Mouse (Mus musculus): ENCODE results near the gene Col6a5.

Gene Col6a5

DNA sequence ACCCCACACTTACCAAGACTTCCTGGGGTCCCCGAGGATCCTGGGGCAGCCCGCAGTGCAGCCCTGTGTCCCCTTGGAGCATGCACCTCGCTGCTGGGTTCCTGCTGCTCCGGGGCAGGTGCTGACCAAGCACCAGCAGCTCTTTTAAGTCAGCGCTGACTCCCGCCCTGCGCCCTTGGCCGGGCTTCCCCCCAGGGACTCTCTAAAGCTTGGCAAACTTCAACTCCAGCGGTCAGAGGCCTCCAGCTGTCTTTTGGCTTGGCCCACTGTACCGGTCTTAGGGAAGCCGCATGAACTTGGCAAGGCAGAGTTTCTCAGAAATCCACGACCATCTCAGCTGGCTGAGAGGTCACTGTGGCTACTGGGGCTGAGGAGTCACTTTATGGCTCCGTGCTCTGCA lies at the start of gene Col6a5:
Gene Col6a5 (minus strand): TSS at position 111 of the 400 bp plus-strand sequence.
- no peak for DNase-seq (ENCODE audit: low spot score in 2 of 2)

DNA sequence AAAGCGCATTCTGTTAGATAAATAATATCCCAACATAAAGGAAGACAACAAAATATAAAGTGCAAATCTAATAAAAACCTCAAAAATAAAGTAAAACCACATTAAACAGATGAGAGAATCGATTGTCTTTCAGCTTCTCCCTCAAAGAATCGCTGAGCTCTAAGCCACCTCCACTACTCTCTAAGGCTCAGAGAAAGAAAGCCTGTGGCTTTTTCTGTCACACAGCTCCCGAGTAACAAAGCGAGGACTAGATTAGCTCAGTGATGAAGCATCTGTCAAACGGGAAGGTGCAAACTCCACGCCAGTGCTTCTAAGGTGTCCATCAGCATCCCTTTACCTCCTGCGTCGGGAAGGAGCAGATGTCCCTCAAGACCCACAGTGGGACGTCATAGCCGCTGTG lies 37.5 kb upstream of the Col6a5 start:
- no peak for DNase-seq (ENCODE audit: low spot score in 2 of 2)

DNA sequence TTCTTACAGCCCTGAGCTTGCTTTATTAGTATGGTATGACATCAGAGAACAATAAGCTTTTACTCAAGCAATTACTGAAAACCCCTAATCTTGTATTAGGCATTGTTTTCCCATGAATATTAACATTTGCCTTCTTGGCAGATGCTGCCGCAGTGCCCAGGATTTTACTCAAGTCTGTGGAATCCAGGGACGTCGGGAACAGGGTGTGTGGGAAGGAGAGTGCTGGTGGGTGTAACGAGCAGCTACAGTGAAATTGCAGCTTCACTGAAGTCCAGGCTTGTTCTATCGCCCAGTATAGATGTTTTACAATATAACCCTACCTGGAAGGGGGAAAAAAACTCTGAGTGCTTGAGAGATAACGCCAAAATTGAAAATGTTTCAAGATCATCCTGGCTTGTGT lies 32.0 kb upstream of the Col6a5 start:
- DNase-seq (ENCODE audit: low spot score in 2 of 2): peak in 1 of 2 experiments; percentile 20

DNA sequence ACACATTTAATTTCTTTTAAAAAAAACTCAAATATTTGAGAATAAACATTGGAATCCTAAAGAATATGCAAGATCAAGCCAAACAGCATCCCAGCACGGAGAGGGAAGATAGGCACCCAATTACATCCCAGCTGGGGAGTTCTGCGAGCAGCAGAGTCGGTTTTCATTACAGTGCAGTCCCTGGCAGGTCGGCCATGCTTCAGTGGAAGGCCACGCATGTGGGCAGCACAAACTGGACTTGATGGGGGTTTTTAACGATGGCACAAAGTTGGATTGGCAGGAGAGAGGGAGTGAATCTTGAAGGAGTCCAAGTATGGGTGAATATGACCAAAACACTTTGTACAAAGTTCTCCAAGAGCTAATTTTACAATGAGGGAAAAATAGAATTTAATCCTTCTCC lies 29.7 kb upstream of the Col6a5 start:
- no peak for DNase-seq (ENCODE audit: low spot score in 2 of 2)

DNA sequence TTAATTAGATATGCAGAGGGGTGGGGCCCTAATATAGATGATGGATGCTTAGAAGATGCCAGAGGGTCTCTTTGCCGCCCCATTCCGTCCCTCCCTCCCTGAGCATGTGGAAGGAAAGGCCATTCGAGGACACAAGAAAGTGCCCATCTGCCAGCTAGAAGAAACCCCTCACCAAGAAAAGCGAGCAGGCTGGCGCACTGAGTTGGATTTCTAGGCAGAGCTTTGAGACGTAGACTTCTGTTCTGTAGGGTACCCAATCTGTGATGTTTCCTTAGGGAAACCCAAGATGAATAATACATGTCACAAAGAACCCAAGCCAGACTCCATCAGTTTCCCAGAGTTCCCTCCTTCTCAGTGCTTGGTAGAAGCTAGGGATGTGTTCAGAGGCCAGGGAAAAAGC lies 29.0 kb upstream of the Col6a5 start:
- DNase-seq (ENCODE audit: low spot score in 2 of 2): no peak

DNA sequence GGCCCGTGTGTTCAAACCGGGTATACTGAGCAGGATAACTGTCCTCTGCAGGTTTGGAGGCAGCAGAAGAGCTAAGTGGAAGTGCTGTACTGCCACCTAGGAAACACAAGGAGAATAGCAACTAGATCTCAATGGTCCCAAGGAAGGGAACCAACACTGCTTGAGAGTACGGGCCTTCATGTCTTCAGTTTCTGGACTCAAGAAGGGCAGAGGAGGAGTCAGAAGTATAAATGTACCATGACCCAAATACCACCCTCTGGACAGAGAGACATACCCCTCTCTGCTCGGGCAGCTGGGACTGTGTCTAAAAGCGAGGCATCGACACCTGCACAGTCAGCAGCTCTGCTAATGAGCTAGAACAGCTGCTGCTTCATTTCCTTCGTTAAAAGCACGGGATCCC lies 27.7 kb upstream of the Col6a5 start:
- DNase-seq (ENCODE audit: low spot score in 2 of 2): no peak

DNA sequence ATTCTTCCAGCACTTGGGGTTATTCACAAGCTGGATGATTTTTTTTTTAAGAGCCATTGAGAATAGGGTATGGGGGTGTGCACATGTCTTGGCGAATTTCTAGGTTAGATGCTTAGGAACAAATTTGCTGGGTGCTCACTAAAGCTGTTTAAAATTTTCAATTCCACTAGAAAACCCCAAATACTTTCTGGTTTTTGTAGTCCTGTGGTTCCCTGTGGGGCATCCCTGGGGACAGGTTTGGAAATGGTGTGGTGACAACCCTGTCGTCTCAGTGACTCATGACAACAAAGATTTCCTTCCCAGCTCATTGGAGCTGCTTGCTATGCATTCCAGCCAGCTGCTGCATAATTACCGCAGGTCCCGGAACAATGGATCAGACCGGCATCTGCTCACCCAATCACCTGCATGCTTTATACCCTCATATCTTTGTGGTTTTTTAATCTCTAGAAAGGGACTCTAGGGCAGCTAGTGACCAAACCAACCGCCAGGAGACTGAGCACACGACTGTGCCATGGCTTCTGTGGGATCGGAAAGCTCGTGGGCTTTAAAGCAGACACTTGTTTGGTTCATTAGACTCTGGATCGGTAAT lies 24.6 kb upstream of the Col6a5 start:
- DNase-seq (ENCODE audit: low spot score in 2 of 2): no peak

DNA sequence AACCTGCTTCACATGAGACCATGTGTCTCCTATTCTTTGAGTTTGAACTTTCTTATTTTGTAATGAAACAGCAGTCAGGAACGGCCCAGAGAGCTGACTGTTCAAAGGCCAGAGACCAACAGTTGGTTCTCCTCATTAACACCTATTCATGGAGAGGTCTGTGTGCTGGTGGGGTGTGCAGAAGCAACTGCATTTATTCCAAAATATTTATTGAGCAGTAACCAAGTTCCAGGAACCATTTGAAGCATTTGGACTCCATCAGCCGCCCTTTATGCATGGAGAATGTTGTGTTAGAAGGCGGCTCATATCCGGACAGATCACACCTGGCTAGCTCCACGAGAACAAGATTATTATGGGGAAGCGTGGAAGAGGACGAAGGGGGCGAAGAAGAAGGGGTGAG lies 18.0 kb upstream of the Col6a5 start:
- DNase-seq (ENCODE audit: low spot score in 2 of 2): no peak

DNA sequence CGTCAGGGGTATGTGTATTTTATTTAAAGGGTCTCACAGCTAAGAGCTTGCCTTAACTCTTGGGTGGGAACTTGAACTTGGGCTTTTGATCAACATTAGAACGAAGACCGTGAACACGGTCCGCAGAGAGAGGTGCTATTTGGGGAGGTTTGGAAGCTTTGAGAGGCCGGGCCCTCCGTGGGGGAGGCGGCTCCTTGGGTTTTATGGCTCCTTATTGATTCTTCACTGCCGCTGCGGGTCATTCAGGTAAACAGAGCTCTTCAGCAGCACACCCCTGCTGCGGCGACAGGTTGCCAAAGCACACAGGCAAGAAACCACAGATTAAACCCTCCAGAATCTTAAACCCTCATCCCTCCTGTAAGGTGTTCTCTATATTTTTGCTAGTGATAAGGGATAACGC lies 16.4 kb upstream of the Col6a5 start:
- DNase-seq (ENCODE audit: low spot score in 2 of 2): no peak

DNA sequence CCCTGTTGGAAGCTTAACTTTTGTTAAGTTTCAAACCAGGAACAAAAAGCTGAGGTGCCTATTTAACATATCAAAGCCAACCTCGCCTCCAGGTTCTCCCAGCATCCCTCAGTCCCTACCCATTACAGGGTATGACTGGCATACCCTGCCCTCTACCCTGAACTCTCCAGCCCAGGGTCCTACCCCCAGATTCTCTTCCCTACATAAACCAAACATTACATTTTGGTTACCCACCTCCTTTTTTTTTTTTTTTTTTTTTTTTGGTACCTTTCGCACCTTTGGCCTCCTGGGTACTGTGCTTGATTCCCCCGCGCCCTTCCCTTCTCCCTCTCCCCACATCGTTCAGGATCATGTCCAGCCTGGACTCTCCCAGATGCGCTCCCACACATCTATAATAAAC lies 15.9 kb upstream of the Col6a5 start:
- DNase-seq (ENCODE audit: low spot score in 2 of 2): no peak

DNA sequence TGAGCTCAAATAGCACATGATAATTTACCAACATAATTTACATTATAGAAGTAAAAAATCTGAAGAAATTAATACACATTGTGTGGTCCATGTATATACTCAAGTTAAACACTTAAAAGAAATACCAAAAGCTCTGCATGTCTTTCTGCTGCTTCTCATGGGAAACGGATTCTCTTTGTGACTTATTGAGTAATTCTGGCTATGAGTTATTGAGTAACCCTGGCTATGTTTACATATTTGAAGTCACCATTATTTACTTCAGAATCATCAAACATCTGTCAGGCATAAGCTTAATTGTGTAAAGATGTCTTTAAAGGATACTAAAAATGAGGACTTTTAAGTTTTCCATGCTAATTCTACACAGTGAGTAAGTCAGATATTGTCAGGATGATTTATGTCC lies 13.3 kb upstream of the Col6a5 start:
- no peak for DNase-seq (ENCODE audit: low spot score in 2 of 2)

DNA sequence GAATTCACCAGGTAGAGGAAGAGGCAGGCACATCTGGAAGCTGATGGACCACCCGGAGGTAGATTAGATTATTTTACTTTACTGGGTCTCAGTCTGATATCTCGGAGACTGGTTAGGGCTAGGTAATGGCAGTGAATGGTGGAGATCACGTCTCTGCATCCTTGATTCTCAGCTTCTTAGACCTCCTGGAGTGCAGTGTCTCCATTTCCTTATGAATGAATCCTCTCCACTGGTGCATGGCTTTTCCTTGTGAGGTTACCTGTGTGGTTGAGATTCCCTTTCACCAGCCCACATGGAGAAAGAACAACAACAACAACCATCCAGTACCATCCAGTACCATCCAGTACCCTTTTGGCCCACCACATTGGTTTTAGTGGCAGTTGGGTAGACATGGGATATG lies 11.6 kb upstream of the Col6a5 start:
- no peak for DNase-seq (ENCODE audit: low spot score in 2 of 2)

DNA sequence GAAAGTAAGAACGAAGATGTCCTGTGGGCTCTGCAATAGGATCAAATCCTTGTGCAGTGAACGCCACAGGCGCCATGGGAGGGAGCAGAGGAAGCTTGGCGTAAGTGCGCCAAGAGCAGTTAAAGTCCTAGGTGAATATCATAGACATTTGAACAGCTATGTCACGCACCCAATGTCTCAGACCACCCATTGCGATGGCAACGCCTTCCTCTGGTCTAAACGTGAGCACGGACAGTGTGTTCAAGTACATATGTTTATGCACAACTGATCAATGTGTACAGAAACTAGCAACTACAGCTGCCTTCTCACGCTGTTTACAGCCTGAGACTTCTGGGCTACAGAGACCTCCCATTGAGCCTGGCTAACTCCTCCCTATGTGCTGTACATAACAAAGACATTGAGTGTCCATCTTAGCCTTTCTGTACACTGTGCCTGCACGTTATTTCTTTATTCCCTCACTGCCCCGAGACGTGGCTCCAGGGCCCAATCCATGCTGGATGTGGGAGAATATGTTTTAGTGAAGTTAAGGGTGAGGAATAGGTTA lies 11.0 kb upstream of the Col6a5 start:
- DNase-seq (ENCODE audit: low spot score in 2 of 2): no peak

DNA sequence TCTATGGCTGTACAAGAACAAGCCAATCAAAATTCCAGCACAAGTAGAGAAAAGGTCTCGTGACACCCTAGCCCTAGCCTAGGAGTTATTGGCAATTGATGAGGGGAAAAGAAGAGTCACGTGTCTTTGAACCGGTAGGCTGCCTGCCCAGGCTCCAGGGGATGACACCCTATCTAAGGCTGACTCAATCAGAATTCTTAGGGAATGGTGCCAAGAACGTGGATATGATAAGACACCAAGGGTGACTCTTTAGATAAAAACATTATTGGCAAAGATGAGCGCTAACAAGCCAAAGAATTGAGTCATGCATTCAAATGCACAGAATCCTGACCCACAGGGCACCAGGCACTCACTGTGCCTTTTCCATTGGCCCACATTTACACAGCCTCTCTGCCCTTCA lies 10.5 kb upstream of the Col6a5 start:
- no peak for DNase-seq (ENCODE audit: low spot score in 2 of 2)

DNA sequence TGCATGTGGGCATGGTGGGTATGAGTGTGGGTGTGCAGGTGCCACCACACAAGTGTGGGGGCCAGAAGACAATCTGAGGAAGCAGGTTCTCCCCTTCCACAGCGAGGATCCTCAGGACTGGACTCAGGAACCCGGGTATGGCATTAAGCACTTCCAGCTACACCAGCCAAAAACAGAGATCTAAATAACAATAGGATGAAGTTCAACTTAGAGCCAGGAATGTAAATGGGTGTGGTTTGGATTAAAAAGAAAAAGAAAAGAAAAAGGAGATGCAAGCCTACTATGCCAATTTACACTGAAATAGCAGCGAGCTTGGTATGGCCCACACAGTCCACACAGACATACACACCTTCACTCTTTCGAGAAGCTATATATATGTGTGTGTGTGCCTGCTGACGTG lies 7.5 kb upstream of the Col6a5 start:
- DNase-seq (ENCODE audit: low spot score in 2 of 2): no peak

DNA sequence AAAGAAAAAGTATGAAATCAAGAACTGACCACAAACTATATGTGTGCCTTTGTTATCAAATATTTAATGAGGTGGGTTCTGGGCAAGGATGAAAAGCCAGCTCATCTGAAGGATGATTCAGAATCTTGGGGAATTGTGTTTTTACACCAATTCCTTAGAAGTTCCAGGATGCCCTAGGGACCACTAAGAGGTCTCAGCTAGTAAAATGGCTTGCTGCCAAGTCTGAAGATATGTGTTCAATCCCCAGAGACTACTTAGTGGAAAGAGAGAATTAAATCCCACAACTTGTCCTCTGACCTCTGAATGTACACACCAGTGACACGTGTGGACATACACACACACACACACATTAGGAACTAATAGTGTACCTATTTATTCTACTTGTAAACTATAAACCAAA lies 1.3 kb downstream of the Col6a5 start:
- DNase-seq (ENCODE audit: low spot score in 2 of 2): no peak

DNA sequence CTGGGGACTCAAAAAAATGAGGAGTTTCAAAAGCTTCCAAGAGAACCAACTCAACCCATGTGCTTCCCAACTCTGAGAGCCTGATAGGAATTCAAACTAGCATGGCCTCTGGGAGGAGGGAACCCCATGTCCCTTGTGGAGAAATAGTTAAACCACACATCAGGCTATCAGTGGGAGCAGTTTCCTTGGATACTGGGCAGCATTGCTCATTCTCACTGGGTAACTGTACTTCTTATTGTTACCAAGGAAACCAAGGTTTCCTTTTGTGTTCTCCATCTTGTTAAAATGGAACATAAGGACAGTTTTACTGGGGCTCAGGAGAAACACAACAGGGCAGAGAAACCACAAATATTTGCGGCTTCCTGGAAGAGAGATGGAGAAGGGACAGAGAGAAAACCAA lies 10.7 kb downstream of the Col6a5 start:
- no peak for DNase-seq (ENCODE audit: low spot score in 2 of 2)

DNA sequence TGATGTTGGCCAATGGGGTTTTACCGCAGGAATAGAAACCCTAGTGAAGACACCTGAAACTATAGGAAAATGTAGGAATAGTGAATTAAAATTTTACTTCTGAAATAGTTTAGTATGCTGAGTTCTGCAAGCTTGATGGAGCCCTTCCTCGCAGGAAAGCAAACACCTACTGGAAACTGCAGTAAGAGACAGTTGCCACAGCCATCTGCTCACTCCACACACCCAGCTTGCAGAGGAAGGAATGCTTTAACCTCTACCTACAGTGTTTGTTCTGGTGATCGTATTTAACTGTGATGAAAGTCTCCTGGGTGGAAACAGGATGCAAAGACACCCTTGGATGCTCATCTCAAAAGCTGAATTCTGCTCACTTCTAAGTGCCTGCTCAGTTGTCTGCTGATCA lies 12.9 kb downstream of the Col6a5 start:
- DNase-seq (ENCODE audit: low spot score in 2 of 2): peak; percentile 22 to 23

DNA sequence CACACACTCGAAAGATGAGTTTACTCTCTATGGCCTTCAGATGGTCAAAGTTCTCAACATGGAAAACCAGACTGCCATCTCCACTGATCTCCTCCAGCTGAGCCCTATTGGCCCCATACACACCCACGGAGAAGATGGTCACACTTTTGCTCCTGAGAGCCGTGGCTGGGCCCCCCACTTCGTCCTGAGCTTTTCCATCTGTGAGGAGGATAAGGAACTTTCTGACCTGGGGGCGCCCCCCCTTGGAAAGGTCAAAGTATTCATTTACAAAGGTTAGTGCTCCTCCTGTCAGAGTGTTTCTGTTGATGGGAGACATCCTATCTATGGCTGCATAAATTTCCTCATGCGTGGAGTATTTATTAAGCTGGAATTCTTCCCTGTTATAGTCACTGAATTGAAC lies 26.6 kb downstream of the Col6a5 start:
- DNase-seq (ENCODE audit: low spot score in 2 of 2): no peak

DNA sequence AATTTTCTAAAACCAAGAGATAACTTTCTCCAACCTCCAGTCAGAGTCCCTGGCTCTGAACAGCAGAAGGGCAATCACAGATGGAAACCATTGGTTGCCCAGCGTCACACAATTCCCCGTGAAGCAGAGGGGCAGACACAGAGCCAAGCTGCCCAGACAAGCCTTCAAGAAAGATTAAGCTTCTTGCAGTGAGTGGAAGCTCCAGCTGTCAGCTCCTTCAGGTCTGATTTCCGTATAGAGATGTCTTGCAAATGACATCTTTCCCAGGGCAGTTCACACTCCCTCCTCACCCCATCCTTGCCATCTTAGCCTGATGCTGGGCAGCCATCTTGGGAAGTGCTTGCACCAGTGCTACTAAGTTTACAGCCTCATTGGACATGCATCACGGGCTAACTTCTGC lies 31.2 kb downstream of the Col6a5 start:
- DNase-seq (ENCODE audit: low spot score in 2 of 2): no peak

DNA sequence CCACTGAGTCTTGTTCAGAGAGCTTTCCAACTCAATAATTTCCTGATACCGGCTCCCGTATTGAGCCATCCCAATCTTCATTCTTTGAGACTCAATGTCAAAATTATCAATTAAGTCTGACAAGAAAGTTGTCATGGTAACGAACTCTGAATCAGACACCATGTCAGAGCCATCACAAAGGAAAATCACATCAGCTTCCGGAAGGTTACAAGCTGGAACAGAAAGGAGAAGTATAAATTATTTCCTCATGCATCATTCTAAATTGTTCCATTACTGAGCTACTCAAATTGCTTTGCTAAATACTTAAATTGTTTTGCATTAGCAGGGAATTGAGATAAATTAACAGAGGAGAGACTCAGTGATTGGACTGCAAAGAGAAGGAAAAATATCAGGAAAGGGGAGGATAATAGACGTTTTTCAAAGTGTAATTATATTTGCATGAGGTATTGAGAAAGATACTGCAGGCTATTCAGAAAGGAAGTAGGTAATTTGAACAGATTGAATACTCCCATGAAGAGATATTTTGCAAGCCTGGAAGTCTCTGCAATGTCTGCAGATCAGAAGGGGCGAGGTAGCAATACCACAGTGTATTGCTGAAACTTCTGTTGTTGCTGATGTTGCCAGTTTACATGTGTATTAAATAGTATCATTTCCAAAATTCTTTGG lies 31.9 kb downstream of the Col6a5 start:
- no peak for DNase-seq (ENCODE audit: low spot score in 2 of 2)

DNA sequence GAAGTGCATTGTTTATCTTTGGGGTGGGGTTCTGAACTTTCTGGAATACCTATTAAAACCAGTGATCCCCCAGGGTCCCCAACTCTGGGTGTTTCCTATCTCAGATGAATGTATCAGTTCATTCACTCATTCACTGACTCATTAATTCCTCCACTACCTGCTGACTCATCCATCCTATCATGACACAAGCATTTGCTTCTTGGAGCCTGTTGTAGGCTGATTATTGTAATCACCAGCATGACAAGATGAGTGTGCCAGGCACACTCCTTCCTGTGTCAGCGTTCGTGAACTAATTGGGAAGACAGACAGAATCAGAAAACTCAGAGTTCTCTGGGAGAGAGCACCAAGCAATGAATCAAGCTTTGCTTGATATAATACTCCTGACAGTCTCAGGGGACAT lies 36.8 kb downstream of the Col6a5 start:
- no peak for DNase-seq (ENCODE audit: low spot score in 2 of 2)

DNA sequence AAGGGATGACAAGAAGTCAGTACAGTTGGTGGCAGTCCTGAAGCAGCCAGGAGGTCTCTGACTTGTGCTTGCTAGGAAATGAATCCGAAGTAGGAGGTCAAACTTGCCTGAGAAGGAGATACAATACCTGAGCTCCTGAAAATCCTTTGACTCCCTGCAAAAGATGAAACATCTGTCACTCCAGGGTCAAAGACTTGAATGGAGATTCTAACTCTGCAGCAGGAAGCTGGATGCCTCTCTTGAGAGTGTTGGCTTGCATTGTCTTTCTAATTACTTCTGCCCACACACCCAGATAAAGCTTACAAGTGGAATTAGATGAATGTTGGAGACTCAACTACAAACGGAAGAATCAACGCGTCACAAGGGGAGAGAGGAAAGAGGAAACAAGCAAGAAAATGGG lies 45.3 kb downstream of the Col6a5 start:
- no peak for DNase-seq (ENCODE audit: low spot score in 2 of 2)

DNA sequence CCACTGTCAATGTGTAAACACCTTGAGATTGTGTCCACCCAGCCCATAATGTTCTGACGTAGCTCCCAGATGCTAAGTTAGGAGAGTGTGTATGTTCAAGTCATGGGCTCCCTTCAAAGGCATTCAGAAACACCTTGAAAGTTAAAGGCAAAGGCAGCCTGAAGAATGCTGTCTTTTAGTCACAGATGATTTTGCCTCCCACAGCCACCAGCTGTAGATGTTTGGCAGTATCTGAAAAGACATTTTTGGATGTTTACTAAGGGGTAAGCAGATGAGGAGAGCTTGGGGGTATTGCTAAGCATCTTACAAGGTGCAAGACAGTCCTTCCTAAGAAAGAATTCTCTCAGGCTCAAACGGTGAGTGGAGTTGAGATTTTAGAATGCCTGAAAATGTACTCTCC lies 50.3 kb downstream of the Col6a5 start:
- DNase-seq (ENCODE audit: low spot score in 2 of 2): peak; percentile 13

Data from frontal cortex, postnatal 14 days (tissue).